Mouse (Mus musculus): Measurements from ENCODE around the gene Gipr.

DNA sequence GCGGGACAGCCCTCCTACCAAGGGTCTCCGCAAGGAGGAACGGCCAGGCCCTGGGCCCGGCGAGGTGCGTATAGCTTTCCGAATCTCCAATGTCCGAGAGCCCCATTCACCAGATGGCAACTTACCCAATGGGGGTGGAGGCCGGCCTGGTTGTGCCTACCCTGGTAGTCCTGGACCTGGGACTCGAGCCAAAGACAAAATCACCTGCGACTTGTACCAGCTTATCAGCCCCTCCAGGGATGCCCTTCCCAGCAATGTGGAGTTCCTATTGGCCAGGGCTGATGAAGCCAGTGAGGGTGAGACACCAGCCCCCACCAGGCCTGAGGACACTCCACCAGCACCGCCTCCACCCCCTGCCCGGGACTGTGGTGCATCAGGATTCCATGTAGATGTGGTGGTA, 29.8 kb downstream of the Gipr start:
- TF ChIP-seq CTCF (IDR thresholded peaks at IDR 0.05; ENCODE audit: extremely low read depth, insufficient read depth, insufficient read length, insufficient replicate concordance) (no peak), POLR2A (IDR thresholded peaks at IDR 0.05; ENCODE audit: low read depth, low read length) (no peak)

Measured in spleen, adult 2 months (tissue).